Mouse (Mus musculus): ENCODE results near the gene Dusp15.

Dusp15 gene

DNA sequence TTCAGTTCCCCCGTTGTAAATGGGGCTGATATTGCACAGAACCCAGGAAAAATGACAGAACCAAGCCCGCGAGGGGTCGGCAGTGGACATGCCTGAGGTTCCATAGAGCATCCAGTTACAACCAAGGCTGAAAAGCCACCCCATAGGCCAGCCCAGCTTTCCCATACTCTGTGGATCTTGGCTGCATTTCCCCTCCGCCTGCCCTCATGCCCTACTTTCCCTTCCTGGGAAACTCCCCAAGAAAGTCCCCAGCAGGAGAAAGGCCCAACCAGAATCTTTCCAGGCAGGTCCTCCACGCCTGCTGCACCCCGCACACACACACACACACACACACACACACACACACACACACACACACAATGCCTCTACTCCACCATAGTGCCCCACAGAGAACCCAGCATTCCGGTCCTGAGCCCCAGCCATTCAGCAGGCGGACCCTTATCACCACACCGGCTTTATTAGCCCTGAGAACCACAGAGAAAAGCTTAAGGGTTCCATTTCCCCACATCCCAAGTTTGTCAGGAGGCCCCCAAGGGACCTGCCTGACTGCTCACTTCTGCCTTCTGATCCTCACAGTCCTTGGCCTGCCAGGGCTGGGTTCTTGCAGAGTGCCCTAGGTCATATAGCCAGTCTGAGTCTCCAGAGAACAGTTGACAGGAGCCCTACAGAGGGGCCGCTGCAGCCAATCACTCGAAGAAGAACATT is 19.9 kb downstream of the Dusp15 start:
- DNase-seq (ENCODE audit: low read depth): peak; percentile 86

DNA sequence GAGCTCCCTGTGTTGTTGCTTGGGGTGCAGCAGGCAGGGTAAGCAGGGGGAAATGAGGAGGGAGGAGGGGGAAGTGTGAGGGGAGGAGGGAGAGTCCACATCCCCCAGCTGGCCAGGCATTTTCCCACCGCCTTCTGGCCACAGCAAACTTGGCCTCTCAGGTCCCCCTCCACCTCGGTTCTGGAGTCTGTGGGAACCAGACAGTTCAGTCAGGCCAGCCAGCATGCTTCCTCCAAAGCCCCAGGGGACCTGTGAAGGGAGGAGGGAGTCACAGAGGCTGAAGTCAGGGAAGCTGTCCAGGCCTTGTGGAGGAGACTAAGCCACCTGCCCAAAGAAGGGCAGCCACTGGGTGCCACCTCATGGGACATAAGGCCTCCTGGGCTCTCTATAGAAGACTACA is 21.2 kb downstream of the Dusp15 start:
- DNase-seq (ENCODE audit: low read depth): peak; percentile 72

GRCm38 (mm10) chr2:152928988-152929370 is 22.5 kb downstream of the Dusp15 start:
- DNase-seq (ENCODE audit: low read depth): no peak

GRCm38 (mm10) chr2:152928219-152928987 is 23.1 kb downstream of the Dusp15 start:
- peak; percentile 74 for DNase-seq (ENCODE audit: low read depth)

GRCm38 (mm10) chr2:152927371-152927770 is 24.1 kb downstream of the Dusp15 start:
- DNase-seq (ENCODE audit: low read depth): peak; percentile 40

DNA sequence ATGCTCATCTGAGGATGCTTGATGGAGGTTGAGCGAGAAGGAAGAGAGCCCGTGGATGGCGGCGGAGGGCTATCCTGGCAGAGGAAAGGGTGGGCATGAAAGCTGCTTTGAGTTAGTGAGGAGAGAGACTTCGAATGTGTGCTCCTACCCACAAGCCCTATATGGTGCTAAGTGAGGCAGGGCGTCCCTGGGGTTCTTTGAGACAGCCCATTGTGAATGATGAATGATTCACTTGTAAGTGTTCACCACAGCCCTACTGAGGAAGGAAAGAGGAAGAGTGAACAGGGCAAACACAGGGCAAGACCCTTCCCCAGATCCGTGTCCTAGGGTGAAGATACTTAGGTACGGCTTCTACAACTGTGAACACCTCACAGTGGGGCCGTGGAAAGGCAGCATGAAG is 24.6 kb downstream of the Dusp15 start:
- DNase-seq (ENCODE audit: low read depth): no peak

- DNase-seq (ENCODE audit: low read depth): peak; percentile 84
Measured at GRCm38 (mm10) chr2:152925189-152925872, 26.2 kb downstream of the Dusp15 start.

GRCm38 (mm10) chr2:152924543-152924942 is 27.0 kb downstream of the Dusp15 start:
- no peak for DNase-seq (ENCODE audit: low read depth)

DNA sequence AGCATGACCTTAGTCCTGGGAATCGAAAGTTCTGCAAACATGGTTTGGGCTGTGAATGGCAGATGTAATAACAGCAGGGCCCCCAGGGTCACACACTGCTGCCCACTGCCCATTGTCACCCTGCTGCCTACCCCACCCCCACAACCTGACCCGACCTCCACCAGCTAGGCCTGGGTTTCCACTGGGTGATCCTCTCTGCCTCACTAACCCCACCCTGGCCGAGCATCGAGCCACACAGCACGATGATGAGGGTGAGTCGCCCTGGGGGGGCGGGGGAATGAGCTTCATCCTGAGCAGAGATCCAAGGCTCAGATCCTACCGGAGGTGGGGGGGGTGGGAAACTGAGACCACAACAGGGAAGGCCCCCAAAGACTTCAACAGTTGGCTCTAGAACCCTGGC is 27.4 kb downstream of the Dusp15 start:
- DNase-seq (ENCODE audit: low read depth): no peak

DNA sequence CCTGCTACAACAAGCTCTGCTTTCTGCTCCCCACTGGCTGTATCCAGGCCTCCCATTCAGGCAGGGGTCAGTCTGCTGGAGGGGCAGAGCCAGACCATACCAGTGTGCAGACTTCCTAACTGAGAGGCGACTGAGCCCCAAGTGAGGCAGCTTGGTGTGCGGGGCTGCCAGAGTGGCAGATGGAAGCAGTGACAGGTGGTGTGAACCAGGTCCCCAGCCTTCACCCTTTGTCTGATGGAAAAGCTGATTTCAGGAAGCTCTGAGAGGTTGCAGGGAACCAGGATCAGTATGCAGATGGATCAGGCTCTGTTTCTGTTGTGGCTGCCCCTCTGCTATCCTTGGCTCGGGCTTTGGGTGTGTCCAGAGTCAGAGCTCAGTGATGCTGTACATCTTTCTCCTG is 27.9 kb downstream of the Dusp15 start:
- no peak for DNase-seq (ENCODE audit: low read depth)

GRCm38 (mm10) chr2:152922376-152922775 is 29.1 kb downstream of the Dusp15 start:
- no peak for DNase-seq (ENCODE audit: low read depth)

- DNase-seq (ENCODE audit: low read depth): no peak
Measured at GRCm38 (mm10) chr2:152917671-152918070, 33.8 kb downstream of the Dusp15 start.

- no peak for DNase-seq (ENCODE audit: low read depth)
Measured at GRCm38 (mm10) chr2:152916111-152916510, 35.4 kb downstream of the Dusp15 start.

GRCm38 (mm10) chr2:152915453-152915852 is 36.0 kb downstream of the Dusp15 start:
- DNase-seq (ENCODE audit: low read depth): no peak

GRCm38 (mm10) chr2:152914310-152915120 is 37.0 kb downstream of the Dusp15 start:
- peak; percentile 87 for DNase-seq (ENCODE audit: low read depth)

GRCm38 (mm10) chr2:152913471-152913870 is 38.0 kb downstream of the Dusp15 start:
- DNase-seq (ENCODE audit: low read depth): no peak

DNA sequence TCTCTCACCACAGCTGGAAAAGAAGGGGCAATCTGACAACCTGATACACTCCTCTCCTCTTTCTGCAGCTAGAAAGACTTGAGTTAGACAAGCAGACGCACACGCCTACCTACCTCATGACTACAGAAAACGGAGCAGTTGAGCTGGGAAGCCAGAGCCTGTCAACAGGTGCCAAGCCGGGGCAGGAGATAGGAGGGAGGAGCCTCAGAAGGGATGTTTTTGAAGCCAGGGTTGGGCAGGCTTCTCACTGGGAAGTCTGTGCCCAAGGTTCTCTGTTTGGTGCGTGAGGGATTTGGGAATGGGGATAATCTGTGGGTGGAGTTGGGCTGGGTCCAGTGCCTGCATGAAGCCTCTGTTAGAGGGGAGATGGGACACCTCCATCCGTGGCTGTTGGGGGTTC is 40.1 kb downstream of the Dusp15 start:
- DNase-seq (ENCODE audit: low read depth): no peak

GRCm38 (mm10) chr2:152911031-152911430 is 40.5 kb downstream of the Dusp15 start, which contains the start of gene Mylk2:
Mylk2 (plus strand) TSS chr2:152911352.
- no peak for DNase-seq (ENCODE audit: low read depth)

DNA sequence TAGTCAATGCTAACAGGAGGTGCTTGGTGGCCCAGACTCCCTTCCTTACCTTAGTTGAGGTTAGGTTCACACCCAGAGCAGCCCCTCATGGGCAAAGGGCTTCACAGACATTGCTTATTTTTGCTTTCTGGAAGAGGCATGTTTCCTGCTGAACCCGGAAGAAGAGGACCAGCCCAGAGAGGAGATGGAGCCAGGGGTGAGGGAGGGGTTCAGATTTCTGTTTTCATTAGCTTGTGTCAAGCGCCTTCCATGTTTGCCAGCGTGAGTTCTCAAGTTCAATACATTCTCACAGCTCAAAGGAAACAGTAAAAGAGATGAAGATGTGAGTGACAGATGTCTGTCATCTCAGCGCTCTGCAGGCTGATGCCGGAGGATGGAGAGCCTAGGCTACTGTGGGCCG is 41.6 kb downstream of the Dusp15 start:
- no peak for DNase-seq (ENCODE audit: low read depth)

GRCm38 (mm10) chr2:152907114-152907943 is 44.2 kb downstream of the Dusp15 start:
- DNase-seq (ENCODE audit: low read depth): peak; percentile 58

Data from fibroblast of lung, adult 2 months (primary cell).